Mouse (Mus musculus): ENCODE results near the gene Plcd4.

DNA sequence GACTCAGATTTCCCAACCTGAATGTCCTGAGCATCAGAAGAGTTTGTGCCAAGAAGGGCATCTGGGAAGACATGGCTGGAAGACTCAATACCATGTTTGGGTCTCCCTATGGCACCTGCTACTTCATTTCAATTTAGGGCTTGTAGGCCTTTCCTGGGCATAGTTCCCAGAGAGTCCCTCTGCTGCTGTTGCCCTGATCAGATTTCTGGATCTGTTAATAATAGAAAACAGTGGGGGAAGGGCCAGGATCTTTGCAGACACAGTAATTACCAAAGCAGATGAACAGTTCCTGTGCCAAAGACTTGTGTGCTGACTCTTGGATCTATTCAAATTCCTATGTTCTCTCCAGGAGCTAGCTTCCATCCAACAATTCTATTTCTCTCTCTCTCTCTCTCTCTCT lies 4.0 kb upstream of the Plcd4 start:
- TF ChIP-seq TAL1 (IDR thresholded peaks at IDR 0.05; ENCODE audit: low read length) (no peak), GATA1 (IDR thresholded peaks at IDR 0.05; ENCODE audit: low read length) (no peak)
